Mouse (Mus musculus) heart, postnatal 0 days (tissue): ENCODE results near the gene Kpna7.
"Not testable (repeated sequence)": the region's sequence is repeated elsewhere in the genome, so short reads cannot be mapped to it uniquely, and the experiment has no call there.

Source experiments
- CTCF ChIP-seq: IDR thresholded peaks from 2 replicates; pipeline ENCODE4 v1.5.1; 2016; ENCODE audit warnings: antibody characterized with exemption, control low read depth, low read depth
- EP300 ChIP-seq: IDR thresholded peaks from 2 replicates; pipeline ENCODE4 v1.6.1; 2016; ENCODE audit warnings: antibody characterized with exemption, low read depth

DNA sequence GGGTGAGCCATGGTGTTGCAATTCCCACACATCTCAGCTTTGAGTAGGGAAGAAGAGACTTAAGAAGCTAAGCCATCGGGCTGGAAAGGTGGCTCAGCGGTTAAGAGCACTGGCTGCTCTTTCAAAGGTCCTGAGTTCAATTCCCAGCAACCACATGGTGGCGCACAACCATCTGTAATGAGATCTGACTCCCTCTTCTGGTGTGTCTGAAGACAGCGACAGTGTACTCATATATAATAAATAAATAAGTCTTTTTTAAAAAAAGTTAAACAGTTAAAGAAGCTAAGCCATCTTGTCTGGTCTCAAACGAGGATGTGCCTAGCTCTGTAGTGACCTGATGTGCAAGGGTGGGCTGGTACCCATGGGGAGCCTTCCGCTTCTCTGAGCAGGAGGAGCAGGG is 49.4 kb upstream of the Kpna7 start:
- not testable (repeated sequence) for TF ChIP-seq CTCF, EP300
